Mouse (Mus musculus) lung, postnatal 0 days (tissue): ENCODE measurements at regions not wholly inside any gene's neighbourhood (a gene's known extent, or its start where the extent isn't known, plus 50 kb on each side); places are given as distances from the start of the nearest gene placed in this dataset.
A peak's percentile ranks its signal among the peaks of the same experiment; 100 is the strongest.

Source experiments
- CTCF ChIP-seq: IDR thresholded peaks from 2 replicates; pipeline ENCODE4 v1.5.1; 2016; ENCODE audit warnings: antibody characterized with exemption, mild to moderate bottlenecking
- EP300 ChIP-seq: IDR thresholded peaks from 2 replicates; pipeline ENCODE4 v1.6.1; 2016; ENCODE audit warnings: antibody characterized with exemption, mild to moderate bottlenecking, control low read depth

DNA sequence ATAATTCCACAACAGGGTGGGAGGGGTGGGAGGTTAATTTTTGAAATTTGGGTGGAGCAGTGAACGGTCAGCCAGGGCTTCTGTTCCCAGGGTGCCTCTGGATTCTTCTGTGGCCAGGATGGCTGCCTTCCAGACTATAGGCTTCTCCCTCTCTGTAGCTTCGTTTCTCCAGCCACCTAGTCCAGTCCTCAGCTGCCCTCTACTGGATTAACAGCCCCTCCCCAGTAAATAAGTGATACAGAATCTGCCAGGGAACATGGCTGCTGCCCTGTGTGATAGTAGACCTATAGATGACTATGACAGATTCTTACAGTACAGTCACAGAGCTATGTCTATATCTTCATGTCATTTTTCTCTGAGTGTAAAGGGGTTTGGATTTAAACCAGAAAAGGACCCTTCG is 127.5 kb upstream of the Prok2 start:
- TF ChIP-seq CTCF (peak; percentile 43), EP300 (no peak)
